Comparison of ENCODE assay signal across 9 mouse cellular contexts in genomic region chr9:35342436-35342835, GRCm38 (mm10).
DNase-seq lines count a peak whose midpoint lies in the region; ATAC-seq and TF ChIP-seq lines count a peak whose summit lies in the region.
"Had no signal": no experiment of that assay in that cellular context is flagged by ENCODE, and none has a peak within 500 bp of the region (broad histone marks: within the 10 kb centered on the region; RNA-seq: fewer than 3 reads in every experiment).

No protein-coding gene starts in this region.

- peaks cover 7% of the 10 kb centered on the region; the same call in 1 of the 2 replicates for H3K4me1 ChIP-seq in lung, adult 2 months (ENCODE audit: control insufficient read depth, insufficient read depth, low read length)
- peaks cover 81% of the 10 kb centered on the region for H3K4me1 ChIP-seq in heart, embryonic 15.5 days (replicated peaks)
- H3K4me1 ChIP-seq in stomach, embryonic 14.5 days (ENCODE audit: control insufficient read depth, insufficient read depth, low read length), result peaks cover 19% of the 10 kb centered on the region; the same call in 1 of the 2 replicates
- H3K4me1 ChIP-seq in liver, embryonic 11.5 days (replicated peaks; ENCODE audit: control insufficient read depth, insufficient read depth, low read length), result 0 out of 2 replicates have a peak, but pooled peaks cover 3% of the 10 kb centered on the region
- H3K4me1 ChIP-seq: liver, embryonic 13.5 days had no signal

- TF ChIP-seq POLR2A in lung, adult 2 months (IDR thresholded peaks at IDR 0.05; ENCODE audit: borderline replicate concordance, extremely low read depth, low read depth, low read length), result no peak

- WGBS in lung, adult 2 months, result 46% methylated on average over 2 of the region's 2 CpGs
- WGBS in heart, embryonic 15.5 days, result 28% methylated on average over 2 of the region's 2 CpGs
- WGBS in stomach, embryonic 14.5 days, result 42% methylated on average over 2 of the region's 2 CpGs
- WGBS in liver, embryonic 11.5 days, result 54% methylated on average over 2 of the region's 2 CpGs

- no peak overlapping the region for H3K9ac ChIP-seq in heart, embryonic 15.5 days
- H3K9ac ChIP-seq in stomach, embryonic 14.5 days (replicated peaks; ENCODE audit: low read depth, low read length), result no peak overlapping the region
- H3K9ac ChIP-seq in liver, embryonic 11.5 days (ENCODE audit: low read depth, low read length), result no peak overlapping the region
- H3K9ac ChIP-seq: liver, embryonic 13.5 days had no signal

- H3K4me3 ChIP-seq in lung, adult 2 months (replicated peaks; ENCODE audit: extremely low read depth, low read depth, low read length), result no peak overlapping the region
- H3K4me3 ChIP-seq in heart, embryonic 15.5 days, result no peak overlapping the region
- no peak overlapping the region for H3K4me3 ChIP-seq in stomach, embryonic 14.5 days (ENCODE audit: low read depth, low read length)
- H3K4me3 ChIP-seq in liver, embryonic 11.5 days (ENCODE audit: low read depth, low read length), result no peak overlapping the region
- H3K4me3 ChIP-seq: liver, embryonic 13.5 days had no signal

- H3K36me3 ChIP-seq in heart, embryonic 15.5 days, result no peaks in the 10 kb centered on the region
- no peaks in the 10 kb centered on the region for H3K36me3 ChIP-seq in stomach, embryonic 14.5 days (ENCODE audit: control insufficient read depth, insufficient read depth, low read length)
- H3K36me3 ChIP-seq in liver, embryonic 11.5 days (ENCODE audit: control insufficient read depth, insufficient read depth, low read length), result no peaks in the 10 kb centered on the region
- H3K36me3 ChIP-seq: liver, embryonic 13.5 days had no signal

- intact Hi-C loops in left cerebral cortex, postnatal 10 days (cut with DNase I), result no loop called here

- no peak for TF ChIP-seq CTCF in lung, adult 2 months (IDR thresholded peaks at IDR 0.05; ENCODE audit: insufficient read depth, low read length)

- DNase-seq in lung, adult 18-20 months, result peak; percentile 51 to 53
- no peak for DNase-seq in lung, adult 2 months
- DNase-seq in cerebellum, adult 9-11 months, result peak; percentile 91
- DNase-seq in liver, embryonic 11.5 days (ENCODE audit: low spot score), result no peak
- no peak for DNase-seq in left cerebral cortex, postnatal 10 days (ENCODE audit: extremely low spot score in 1 of 2, low spot score in 2 of 2)
- DNase-seq in right cerebral cortex, postnatal 25 days, result no peak
- DNase-seq: liver, embryonic 13.5 days had no signal

- no peaks in the 10 kb centered on the region for H3K27me3 ChIP-seq in heart, embryonic 15.5 days
- H3K27me3 ChIP-seq in stomach, embryonic 14.5 days (ENCODE audit: control insufficient read depth, insufficient read depth, low read length), result no peaks in the 10 kb centered on the region
- no peaks in the 10 kb centered on the region for H3K27me3 ChIP-seq in liver, embryonic 11.5 days (replicated peaks; ENCODE audit: control insufficient read depth, insufficient read depth, low read length)
- H3K27me3 ChIP-seq: liver, embryonic 13.5 days had no signal

- peak overlapping the region; percentile 79 for H3K27ac ChIP-seq in heart, embryonic 15.5 days
- peak overlapping the region; percentile 62; the same call in 1 of the 2 replicates for H3K27ac ChIP-seq in stomach, embryonic 14.5 days (ENCODE audit: low read length)
- H3K27ac ChIP-seq in liver, embryonic 11.5 days (ENCODE audit: low read depth, low read length), result no peak overlapping the region
- H3K27ac ChIP-seq: liver, embryonic 13.5 days had no signal

- peak; percentile 66; the same call in 1 of the 2 replicates for ATAC-seq in heart, embryonic 15.5 days (replicated peaks; ENCODE audit: insufficient number of reproducible peaks, insufficient read depth, low FRiP score, low read depth)
- peak; percentile 71 for ATAC-seq in stomach, embryonic 14.5 days (ENCODE audit: insufficient number of reproducible peaks, insufficient read depth, low FRiP score, low read depth)
- ATAC-seq in liver, embryonic 11.5 days (replicated peaks; ENCODE audit: low FRiP score), result no peak

- H3K9me3 ChIP-seq in heart, embryonic 15.5 days (replicated peaks), result no peaks in the 10 kb centered on the region
- no peaks in the 10 kb centered on the region for H3K9me3 ChIP-seq in stomach, embryonic 14.5 days (ENCODE audit: control insufficient read depth, low read depth, low read length)
- no peaks in the 10 kb centered on the region for H3K9me3 ChIP-seq in liver, embryonic 11.5 days (ENCODE audit: control insufficient read depth, low read length)
- H3K9me3 ChIP-seq: liver, embryonic 13.5 days had no signal

- no peak overlapping the region for H3K4me2 ChIP-seq in heart, embryonic 15.5 days
- no peak overlapping the region for H3K4me2 ChIP-seq in stomach, embryonic 14.5 days (replicated peaks; ENCODE audit: low read depth, low read length)
- no peak overlapping the region for H3K4me2 ChIP-seq in liver, embryonic 11.5 days
- H3K4me2 ChIP-seq: liver, embryonic 13.5 days had no signal

Comparison
In these comparisons a context has a peak if more than half of its experiments do, and no peak if none do; other contexts are left out.
1. DNase-seq: peak in lung, adult 18-20 months (2 of 2) and cerebellum, adult 9-11 months (single experiment); none in lung, adult 2 months (single experiment), liver, embryonic 11.5 days (single experiment), left cerebral cortex, postnatal 10 days (0 of 2) and right cerebral cortex, postnatal 25 days (single experiment).